Mouse (Mus musculus): ENCODE measurements at regions not wholly inside any gene's neighbourhood (a gene's known extent, or its start where the extent isn't known, plus 50 kb on each side); places are given as distances from the start of the nearest gene placed in this dataset.
"Not testable (repeated sequence)": the region's sequence is repeated elsewhere in the genome, so short reads cannot be mapped to it uniquely, and the experiment has no call there.

GRCm38 (mm10) chr3:7008671-7009217 is 388.5 kb upstream of the 1700008P02Rik start:
- no peaks in the 10 kb centered on the region for H3K4me1 ChIP-seq (ENCODE audit: control insufficient read depth, insufficient read depth, low read length)
- no peak overlapping the region for H3K4me3 ChIP-seq (ENCODE audit: insufficient read depth, low read depth, low read length)
- WGBS = 81% methylated on average over 7 of the region's 7 CpGs
- TF ChIP-seq POLR2A (IDR thresholded peaks at IDR 0.05; ENCODE audit: insufficient read depth, low read depth, low read length) = no peak
- TF ChIP-seq CTCF (IDR thresholded peaks at IDR 0.05; ENCODE audit: insufficient read depth, low read depth, low read length) = no peak
- no peak overlapping the region for H3K27ac ChIP-seq (ENCODE audit: insufficient read depth, low read depth, low read length)

GRCm38 (mm10) chr3:7007811-7008359 is 387.6 kb upstream of the 1700008P02Rik start:
- Histone ChIP-seq H3K27ac (ENCODE audit: insufficient read depth, low read depth, low read length) (no peak overlapping the region), H3K4me3 (ENCODE audit: insufficient read depth, low read depth, low read length) (no peak overlapping the region), H3K4me1 (ENCODE audit: control insufficient read depth, insufficient read depth, low read length) (no peaks in the 10 kb centered on the region)
- TF ChIP-seq POLR2A (IDR thresholded peaks at IDR 0.05; ENCODE audit: insufficient read depth, low read depth, low read length) (no peak), CTCF (IDR thresholded peaks at IDR 0.05; ENCODE audit: insufficient read depth, low read depth, low read length) (no peak)
- 65% methylated on average over 5 of the region's 5 CpGs for WGBS

GRCm38 (mm10) chr3:6991735-6992134 is 371.5 kb upstream of the 1700008P02Rik start:
- 86% methylated on average over 5 of the region's 5 CpGs for WGBS
- H3K27ac ChIP-seq (ENCODE audit: insufficient read depth, low read depth, low read length); H3K4me1 ChIP-seq (ENCODE audit: control insufficient read depth, insufficient read depth, low read length); H3K4me3 ChIP-seq (ENCODE audit: insufficient read depth, low read depth, low read length): not testable (repeated sequence)

GRCm38 (mm10) chr3:6984918-6985317 is 364.7 kb upstream of the 1700008P02Rik start:
- no peak for TF ChIP-seq CTCF (IDR thresholded peaks at IDR 0.05; ENCODE audit: insufficient read depth, low read depth, low read length)
- no peak for TF ChIP-seq POLR2A (IDR thresholded peaks at IDR 0.05; ENCODE audit: insufficient read depth, low read depth, low read length)
- Histone ChIP-seq H3K4me1 (ENCODE audit: control insufficient read depth, insufficient read depth, low read length) (no peaks in the 10 kb centered on the region), H3K27ac (ENCODE audit: insufficient read depth, low read depth, low read length) (no peak overlapping the region), H3K4me3 (ENCODE audit: insufficient read depth, low read depth, low read length) (no peak overlapping the region)
- 86% methylated on average over 4 of the region's 4 CpGs for WGBS

- 94% methylated on average over 7 of the region's 7 CpGs for WGBS
- no peaks in the 10 kb centered on the region for H3K4me1 ChIP-seq (ENCODE audit: control insufficient read depth, insufficient read depth, low read length)
- TF ChIP-seq CTCF (IDR thresholded peaks at IDR 0.05; ENCODE audit: insufficient read depth, low read depth, low read length) (no peak), POLR2A (IDR thresholded peaks at IDR 0.05; ENCODE audit: insufficient read depth, low read depth, low read length) (no peak)
These were observed 337.4 kb upstream of the 1700008P02Rik start for GRCm38 (mm10) chr3:6957681-6958080.

GRCm38 (mm10) chr3:6932535-6933103 is 312.4 kb upstream of the 1700008P02Rik start:
- no peak for TF ChIP-seq CTCF (IDR thresholded peaks at IDR 0.05; ENCODE audit: insufficient read depth, low read depth, low read length)
- no peak for TF ChIP-seq POLR2A (IDR thresholded peaks at IDR 0.05; ENCODE audit: insufficient read depth, low read depth, low read length)
- Histone ChIP-seq H3K27ac (ENCODE audit: insufficient read depth, low read depth, low read length) (no peak overlapping the region), H3K4me1 (ENCODE audit: control insufficient read depth, insufficient read depth, low read length) (no peaks in the 10 kb centered on the region), H3K4me3 (ENCODE audit: insufficient read depth, low read depth, low read length) (no peak overlapping the region)
- 90% methylated on average over 4 of the region's 4 CpGs for WGBS

More at GRCm38 (mm10) chr3:6957681-6958080, 337.4 kb upstream of the 1700008P02Rik start:
- Histone ChIP-seq H3K27ac (ENCODE audit: insufficient read depth, low read depth, low read length) (no peak overlapping the region), H3K4me3 (ENCODE audit: insufficient read depth, low read depth, low read length) (no peak overlapping the region)

- Histone ChIP-seq H3K4me1 (ENCODE audit: control insufficient read depth, insufficient read depth, low read length) (no peaks in the 10 kb centered on the region), H3K27ac (ENCODE audit: insufficient read depth, low read depth, low read length) (no peak overlapping the region), H3K4me3 (ENCODE audit: insufficient read depth, low read depth, low read length) (no peak overlapping the region)
- TF ChIP-seq POLR2A (IDR thresholded peaks at IDR 0.05; ENCODE audit: insufficient read depth, low read depth, low read length) (no peak), CTCF (IDR thresholded peaks at IDR 0.05; ENCODE audit: insufficient read depth, low read depth, low read length) (no peak)
- 89% methylated on average over 1 of the region's 1 CpGs for WGBS
These were observed 306.5 kb upstream of the 1700008P02Rik start for GRCm38 (mm10) chr3:6926737-6927136.

- not testable (repeated sequence) for H3K27ac ChIP-seq (ENCODE audit: insufficient read depth, low read depth, low read length); H3K4me1 ChIP-seq (ENCODE audit: control insufficient read depth, insufficient read depth, low read length); H3K4me3 ChIP-seq (ENCODE audit: insufficient read depth, low read depth, low read length)
- 56% methylated on average over 2 of the region's 2 CpGs for WGBS
These were observed 302.4 kb upstream of the 1700008P02Rik start for GRCm38 (mm10) chr3:6922647-6923046.

GRCm38 (mm10) chr3:6920253-6920652 is 300.0 kb upstream of the 1700008P02Rik start:
- TF ChIP-seq CTCF (IDR thresholded peaks at IDR 0.05; ENCODE audit: insufficient read depth, low read depth, low read length) (no peak), POLR2A (IDR thresholded peaks at IDR 0.05; ENCODE audit: insufficient read depth, low read depth, low read length) (no peak)
- no peak overlapping the region for H3K27ac ChIP-seq (ENCODE audit: insufficient read depth, low read depth, low read length)
- WGBS = 92% methylated on average over 3 of the region's 3 CpGs
- no peak overlapping the region for H3K4me3 ChIP-seq (ENCODE audit: insufficient read depth, low read depth, low read length)
- H3K4me1 ChIP-seq (ENCODE audit: control insufficient read depth, insufficient read depth, low read length) = no peaks in the 10 kb centered on the region

- WGBS = 31% methylated on average over 1 of the region's 1 CpGs
- TF ChIP-seq CTCF (IDR thresholded peaks at IDR 0.05; ENCODE audit: insufficient read depth, low read depth, low read length) = no peak
- TF ChIP-seq POLR2A (IDR thresholded peaks at IDR 0.05; ENCODE audit: insufficient read depth, low read depth, low read length) = no peak
- Histone ChIP-seq H3K4me3 (ENCODE audit: insufficient read depth, low read depth, low read length) (no peak overlapping the region), H3K4me1 (ENCODE audit: control insufficient read depth, insufficient read depth, low read length) (no peaks in the 10 kb centered on the region), H3K27ac (ENCODE audit: insufficient read depth, low read depth, low read length) (no peak overlapping the region)
These were observed 267.7 kb upstream of the 1700008P02Rik start for GRCm38 (mm10) chr3:6887936-6888335.
